Mouse (Mus musculus): ENCODE results near the gene Fzd4. TPM values are rescaled to one million over a fixed set of nuclear protein-coding genes. Genes with fewer than 3 reads are reported as not detected.

Fzd4 gene
- polyA plus RNA-seq (2012): 0.32 and 0.51 TPM in 2 replicates

DNA sequence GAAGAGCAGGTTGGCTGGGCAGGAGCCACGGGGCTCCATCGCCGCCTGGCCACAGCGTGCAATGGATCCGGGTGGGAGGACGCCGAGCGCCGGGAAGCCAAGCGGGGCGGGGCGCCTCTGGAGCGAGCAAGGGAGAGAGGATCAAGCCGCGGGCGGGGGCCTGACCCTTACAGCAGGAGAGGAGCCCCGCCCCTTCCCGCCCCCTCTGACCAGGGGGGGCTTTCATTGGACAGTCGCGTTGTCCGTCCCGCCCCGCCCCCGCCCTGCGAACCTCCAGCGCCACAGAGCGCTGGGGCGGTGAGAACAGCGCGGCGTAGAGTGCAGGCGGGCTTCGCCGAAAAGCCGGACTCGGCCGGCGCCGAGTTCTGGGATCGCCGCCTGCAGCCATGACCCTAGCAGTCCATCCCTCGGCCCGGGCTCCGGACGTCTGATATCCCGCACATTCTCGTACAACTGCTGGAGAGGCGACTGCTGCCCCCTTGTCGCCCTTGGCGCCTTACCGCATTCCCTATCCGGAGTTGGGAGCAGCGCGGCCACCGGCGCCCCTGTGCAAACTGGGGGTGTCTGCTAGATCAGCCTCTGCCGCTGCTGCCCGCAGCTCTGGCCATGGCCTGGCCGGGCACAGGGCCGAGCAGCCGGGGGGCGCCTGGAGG, at the start of gene Fzd4, which contains the start of gene Tmem135:
Fzd4 (plus strand) TSS at position 275 of the 653 bp plus-strand sequence.
Tmem135 (minus strand) TSS at position 142 of the 653 bp plus-strand sequence.

Other genes with a start within 250 kb of the Fzd4 start
- 79.4 and 81.7 TPM in 2 replicates for gene Tmem135, start 133 bp upstream of the Fzd4 start, polyA plus RNA-seq (2012)
- not detected in 2 replicates for gene Prss23, start 122.8 kb downstream of the Fzd4 start, polyA plus RNA-seq (2012)
- 0.06 TPM in 1 of 2 replicates, not detected in the other for gene Me3, start 228.0 kb downstream of the Fzd4 start, polyA plus RNA-seq (2012)

All from megakaryocyte-erythroid progenitor cell, adult 5 weeks (primary cell).